Mouse (Mus musculus): Measurements from ENCODE around the gene Phlda3.

The Phlda3 gene

GRCm38 (mm10) chr1:135759685-135760084, 6.2 kb upstream of the Phlda3 start:
- no peak for DNase-seq (ENCODE audit: low spot score)

DNA sequence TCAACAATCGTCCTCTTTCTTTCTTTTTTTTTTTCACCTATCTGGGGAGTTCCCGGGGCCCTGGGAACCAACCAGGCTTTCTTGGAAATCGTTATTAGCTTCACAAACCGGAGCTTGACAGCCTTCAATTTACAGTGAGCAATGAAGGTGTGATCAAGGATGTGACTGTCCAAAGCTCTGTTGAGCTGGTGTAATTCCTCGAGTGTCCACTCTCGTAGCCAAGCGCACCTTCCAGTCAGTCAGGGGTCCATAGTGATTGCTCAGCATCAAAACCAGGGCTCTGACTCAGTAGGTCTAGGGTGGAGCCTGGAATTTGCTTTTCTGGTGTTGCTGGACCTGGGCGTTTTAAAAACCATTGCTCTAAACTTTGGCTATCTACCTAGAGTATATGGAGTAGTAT, 5.7 kb upstream of the Phlda3 start:
- no peak for DNase-seq (ENCODE audit: low spot score)

GRCm38 (mm10) chr1:135761728-135762127, 4.2 kb upstream of the Phlda3 start:
- DNase-seq (ENCODE audit: low spot score), result no peak

DNA sequence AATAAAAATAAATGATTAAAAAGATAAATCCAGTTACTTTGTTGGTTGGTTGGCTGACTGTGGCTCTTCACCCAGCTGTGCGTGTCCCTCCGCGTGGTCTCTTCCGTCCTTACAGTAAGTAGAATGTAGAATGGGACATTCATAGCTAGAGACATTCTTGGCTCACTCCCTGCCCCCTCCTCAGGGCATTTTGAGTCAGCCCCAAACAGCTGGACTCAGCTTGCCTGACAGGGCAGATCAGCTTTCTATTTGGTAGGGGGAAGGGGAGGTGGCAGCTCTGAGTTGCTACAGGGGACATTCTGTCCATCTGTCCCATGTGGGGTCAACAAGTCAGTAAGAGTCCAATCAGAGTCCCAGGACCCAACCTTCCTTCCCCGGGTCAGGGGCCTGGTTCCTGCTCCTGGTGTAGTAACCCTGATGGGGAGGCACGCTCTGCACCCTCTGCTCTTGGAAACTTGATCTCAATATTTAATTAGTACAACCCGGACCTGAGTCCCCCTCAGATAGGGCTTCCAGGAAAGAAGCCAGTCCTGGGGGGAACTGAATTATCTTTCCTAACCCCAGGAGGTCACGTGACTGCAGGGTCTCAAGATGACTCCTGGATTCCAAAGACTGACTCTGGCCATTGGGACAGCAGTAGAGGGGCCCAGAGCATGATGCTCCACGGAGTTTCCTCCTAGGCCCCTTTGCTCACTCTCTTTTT, 2.3 kb upstream of the Phlda3 start:
- no peak for DNase-seq (ENCODE audit: low spot score)

DNA sequence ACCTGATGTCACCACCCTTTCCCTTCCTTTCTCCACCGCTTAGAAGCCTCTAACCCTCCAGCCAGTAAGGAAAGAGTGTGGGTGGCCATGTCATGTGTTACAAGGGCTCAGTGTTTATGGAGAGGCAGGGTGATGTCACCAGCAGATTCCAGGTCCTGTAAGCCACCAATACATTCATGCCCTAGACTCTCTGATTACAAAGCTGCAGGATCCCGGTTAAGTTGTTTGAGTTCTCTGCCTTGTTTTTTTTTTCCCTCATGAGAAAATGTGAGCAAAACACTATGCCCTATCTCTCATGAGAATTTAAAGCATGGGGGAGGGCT, 1.8 kb upstream of the Phlda3 start:
- DNase-seq (ENCODE audit: low spot score), result no peak

GRCm38 (mm10) chr1:135766592-135767306, 830 bp downstream of the Phlda3 start:
- no peak for DNase-seq (ENCODE audit: low spot score)

DNA sequence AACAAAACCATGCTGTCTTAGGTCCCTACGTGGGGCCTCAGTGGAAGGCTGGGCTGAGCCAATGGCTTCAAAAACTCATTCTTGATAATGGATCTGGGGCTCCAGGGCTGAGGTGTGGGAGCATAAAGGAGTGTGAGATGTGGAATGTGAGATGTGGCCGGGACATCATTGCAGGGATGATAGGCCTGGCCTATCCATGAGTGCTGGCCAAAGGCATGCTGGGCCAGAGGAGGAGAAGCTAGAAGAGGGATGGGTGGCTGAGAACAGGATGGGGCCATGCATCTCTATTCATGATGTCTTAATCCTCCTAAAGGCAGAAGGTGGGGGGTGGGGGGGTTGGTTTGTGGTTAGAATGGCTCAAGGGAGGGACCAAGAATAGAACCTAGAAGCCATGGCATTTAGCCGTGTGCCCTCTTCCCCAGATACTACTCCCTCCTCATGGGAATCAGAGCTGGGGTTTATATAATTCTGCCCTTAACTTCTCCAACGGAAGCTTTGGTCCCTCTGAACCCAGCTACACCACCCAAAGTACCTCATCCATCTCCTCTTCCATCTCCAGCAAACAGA, 1.5 kb downstream of the Phlda3 start:
- DNase-seq (ENCODE audit: low spot score), result no peak

DNA sequence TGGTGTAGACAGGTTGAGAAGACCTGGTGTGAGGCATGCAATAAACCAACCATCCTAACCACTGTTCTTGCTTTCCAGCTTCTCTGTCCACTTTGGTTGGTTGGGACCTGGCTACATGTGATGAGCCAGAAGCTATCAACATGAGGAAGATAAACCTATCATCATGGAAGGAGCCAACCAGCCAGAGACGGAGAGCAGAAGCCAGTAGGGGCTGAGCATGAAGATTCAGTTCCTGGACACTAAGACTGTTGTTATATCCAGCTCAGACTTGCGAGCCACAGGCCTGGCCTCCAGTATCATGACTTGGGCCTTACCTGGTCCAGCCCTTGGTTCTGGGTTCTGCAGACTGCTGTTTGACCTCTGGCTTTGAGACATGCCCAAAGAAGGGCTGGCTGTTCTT, 2.5 kb downstream of the Phlda3 start:
- no peak for DNase-seq (ENCODE audit: low spot score)

DNA sequence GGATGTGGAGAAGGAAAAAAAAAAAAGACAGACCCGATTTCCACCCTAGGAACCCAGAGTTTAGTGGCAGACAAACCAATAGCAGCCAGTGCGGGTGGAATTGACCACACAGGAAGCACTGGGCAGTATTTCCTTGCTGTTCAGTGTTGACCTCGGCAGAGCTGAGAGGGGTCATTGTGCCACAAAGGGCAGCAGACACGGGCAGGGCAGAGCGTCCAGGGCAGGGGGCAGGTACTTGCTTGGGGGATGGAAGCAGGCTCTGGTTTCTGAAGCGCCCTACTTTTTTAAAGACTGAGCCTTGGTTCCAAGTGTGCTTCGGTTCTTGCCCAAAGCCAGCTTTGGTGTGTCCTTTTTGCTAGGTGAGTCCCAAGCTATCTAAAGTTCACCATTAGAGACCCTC, 4.3 kb downstream of the Phlda3 start:
- no peak for DNase-seq (ENCODE audit: low spot score)

DNA sequence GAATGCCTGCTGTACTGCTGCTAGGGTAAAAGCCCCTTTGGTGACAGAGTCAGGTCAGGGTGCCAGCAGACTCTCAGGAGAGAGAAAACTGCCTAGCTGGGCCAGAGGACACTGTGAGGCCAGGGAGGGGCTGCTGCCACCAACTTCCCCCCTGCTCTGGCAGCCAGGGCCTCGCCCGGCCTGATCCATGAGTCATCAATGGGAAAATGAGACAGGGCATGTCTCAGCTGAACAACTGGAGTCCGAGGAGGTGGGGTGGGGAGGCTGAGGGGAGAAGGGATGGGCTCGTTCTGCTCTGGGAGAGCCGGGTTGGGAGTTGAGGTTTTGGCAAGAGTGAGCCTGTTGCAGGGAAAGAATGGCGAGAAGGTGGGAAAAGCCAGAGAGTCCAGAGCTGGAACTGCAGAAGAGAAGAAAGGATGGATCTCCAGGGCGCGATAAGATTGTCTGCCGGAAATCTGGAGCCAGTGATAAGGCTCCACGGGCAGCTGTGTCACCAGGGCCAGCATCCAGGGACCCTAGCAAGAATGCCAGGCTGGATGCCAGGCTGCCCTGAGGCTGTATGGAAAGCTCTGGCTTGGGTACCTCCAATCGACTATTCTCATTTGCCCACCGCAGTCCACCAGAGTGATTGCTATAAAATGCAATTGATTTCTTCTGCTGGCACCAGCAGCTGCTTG, 5.1 kb downstream of the Phlda3 start:
- no peak for DNase-seq (ENCODE audit: low spot score)

GRCm38 (mm10) chr1:135771573-135771970, 5.7 kb downstream of the Phlda3 start:
- DNase-seq (ENCODE audit: low spot score), result no peak

DNA sequence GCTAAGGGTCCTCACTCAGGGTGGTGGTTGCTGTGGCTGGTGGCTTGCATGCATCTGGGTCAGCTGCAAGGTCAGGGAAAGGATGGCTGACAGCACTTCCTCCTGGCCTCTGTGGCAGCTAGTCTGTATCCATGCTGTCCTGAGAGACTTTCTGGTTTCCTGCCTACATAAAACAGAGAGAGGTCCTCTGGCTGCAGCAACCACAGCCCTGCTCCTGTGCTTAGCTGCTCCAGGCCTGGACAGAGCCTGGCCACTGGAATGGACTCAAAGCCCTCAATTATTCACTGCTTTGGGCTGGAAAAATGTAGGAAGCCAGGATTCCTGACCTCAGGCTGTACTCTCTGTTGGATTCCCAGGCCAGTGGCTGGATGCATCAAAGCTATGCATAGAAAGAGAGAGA, 10.7 kb downstream of the Phlda3 start:
- no peak for DNase-seq (ENCODE audit: low spot score)

GRCm38 (mm10) chr1:135777046-135777445, 11.1 kb downstream of the Phlda3 start:
- DNase-seq (ENCODE audit: low spot score), result no peak

- no peak for DNase-seq (ENCODE audit: low spot score)
Measured at GRCm38 (mm10) chr1:135778780-135779535, 13.0 kb downstream of the Phlda3 start, which contains the start of gene Tnni1. TSS of gene Tnni1 (plus strand) at chr1:135779434.

DNA sequence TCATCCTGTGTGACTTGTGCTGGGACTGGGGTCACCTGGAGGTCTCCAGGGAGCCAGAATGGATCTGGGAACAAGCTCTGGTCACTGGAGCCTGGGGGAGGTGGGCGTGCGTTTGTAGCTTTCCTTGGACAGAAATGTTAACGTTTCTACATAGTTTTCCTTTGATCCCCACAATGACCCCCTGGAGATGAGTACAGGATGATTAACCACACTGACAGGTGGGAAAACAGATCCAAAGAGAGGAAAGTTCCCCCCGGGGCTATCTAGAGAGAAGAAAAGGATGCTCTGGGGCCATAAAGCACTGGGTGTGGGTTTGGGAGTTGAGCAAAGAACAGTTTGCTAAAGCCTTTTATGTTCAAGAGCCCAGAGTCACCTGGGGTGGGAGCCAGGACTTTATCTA, 14.7 kb downstream of the Phlda3 start:
- no peak for DNase-seq (ENCODE audit: low spot score)

DNA sequence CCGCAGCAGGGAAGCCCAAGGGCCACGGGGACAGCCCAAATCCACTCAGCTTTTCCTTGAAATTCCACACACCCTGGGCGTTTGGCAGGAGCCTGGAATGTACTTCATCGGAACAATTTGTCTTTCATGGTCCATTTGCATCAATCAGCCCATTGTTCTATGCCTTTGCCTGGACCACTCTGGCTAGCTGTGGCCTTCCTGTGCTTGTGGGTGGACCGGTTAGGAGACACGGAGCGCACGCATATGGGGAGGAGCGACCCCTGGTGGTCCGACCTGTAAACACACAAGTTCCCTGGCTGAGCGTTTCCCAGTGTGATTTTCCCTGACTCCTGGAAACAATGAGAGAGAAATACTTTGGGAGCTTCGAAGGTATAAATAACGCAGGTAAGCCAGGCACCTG, 15.3 kb downstream of the Phlda3 start:
- DNase-seq (ENCODE audit: low spot score), result no peak

DNA sequence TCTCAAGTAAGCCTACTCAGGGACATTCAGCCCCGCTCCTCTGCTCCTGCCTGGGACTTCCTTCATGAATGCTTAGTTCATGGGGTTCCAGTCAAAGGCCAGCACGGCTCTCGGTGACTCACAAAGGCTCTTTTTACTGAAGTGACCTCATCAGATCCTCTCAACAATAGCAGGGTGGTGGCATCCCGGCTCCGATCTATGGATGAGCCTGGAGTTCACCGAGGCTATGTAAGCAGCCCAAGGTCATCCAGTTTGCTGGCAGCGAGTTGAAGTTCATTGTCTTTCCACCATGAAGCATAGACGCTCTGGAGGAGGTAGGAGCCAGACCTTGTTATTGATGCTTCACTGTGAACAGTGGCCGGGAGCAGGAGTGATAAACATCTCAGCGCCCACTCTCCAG, 16.9 kb downstream of the Phlda3 start:
- no peak for DNase-seq (ENCODE audit: low spot score)

DNA sequence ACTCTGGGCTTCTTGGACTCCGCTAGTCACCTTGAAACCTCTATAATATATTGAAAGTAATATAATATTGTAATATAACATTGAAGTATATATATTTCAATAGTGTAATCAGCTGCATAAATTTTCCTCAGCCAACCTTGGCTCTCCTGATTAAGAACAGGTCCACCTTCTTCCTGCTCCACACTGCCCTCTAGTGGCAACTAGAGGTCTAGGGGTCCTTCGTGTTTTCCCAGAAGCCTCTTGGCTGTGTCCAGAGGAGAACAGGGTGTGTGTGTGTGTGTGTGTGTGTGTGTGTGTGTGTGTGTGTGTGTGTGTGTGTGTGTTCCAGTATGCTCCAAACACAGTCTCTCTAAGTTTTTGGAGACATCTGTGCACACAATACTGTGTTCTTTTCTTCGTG, 21.9 kb downstream of the Phlda3 start:
- peak; percentile 72 for DNase-seq (ENCODE audit: low spot score)

GRCm38 (mm10) chr1:135788708-135789107, 22.8 kb downstream of the Phlda3 start:
- DNase-seq (ENCODE audit: low spot score), result no peak

- DNase-seq (ENCODE audit: low spot score), result no peak
Measured at GRCm38 (mm10) chr1:135789815-135790214, 23.9 kb downstream of the Phlda3 start.

DNA sequence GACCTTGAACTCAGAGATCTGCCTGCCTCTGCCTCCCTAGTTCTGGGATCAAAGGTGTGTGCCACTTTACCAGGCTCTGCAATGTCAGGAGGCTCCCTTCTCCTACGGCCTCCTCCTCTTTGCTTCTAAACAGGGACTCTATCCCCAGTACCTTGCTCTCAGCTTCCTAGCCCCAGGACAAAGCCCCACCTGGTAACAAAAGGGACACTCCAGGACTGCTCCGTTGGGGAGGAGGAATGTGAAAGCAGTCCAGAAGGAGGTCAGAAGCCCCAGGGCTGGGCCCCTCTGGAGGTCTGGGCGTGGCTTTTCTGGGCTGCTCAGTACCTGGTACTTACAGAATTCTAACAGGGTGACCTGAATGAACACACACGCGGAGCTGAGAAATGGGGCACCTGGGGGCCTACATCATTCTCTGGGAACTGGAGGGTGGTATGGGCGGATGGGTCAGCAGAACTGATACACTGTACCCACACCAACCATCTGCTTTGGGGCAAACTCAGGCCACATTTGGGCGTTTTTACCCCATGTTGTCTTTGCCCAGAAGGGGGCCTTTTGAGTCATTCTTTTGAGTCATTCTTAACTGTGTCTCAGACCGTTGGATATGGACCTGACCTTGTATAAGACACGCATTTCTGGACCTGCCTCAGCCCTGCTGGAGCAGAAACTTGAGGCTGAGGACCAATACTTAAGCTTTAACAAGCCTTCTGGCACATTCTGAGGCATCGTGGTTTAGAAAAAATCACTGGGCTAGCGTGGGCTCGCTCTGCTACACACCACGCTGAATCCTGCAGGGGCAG, 26.4 kb downstream of the Phlda3 start:
- DNase-seq (ENCODE audit: low spot score), result no peak

All from yolk sac, embryonic 10.5 days (tissue).